Mouse (Mus musculus): ENCODE measurements around the gene Tmem62. TPM values are rescaled to one million over a fixed set of nuclear protein-coding genes. Genes with fewer than 3 reads are reported as not detected.
A peak's percentile ranks its signal among the peaks of the same experiment; 100 is the strongest.
"Not testable (repeated sequence)": the region's sequence is repeated elsewhere in the genome, so short reads cannot be mapped to it uniquely, and the experiment has no call there.

Gene Tmem62
- polyA plus RNA-seq, 1 experiment from 2014 or later: 8.7 TPM

- Histone ChIP-seq H3K36me3 (0 out of 2 replicates have a peak, but pooled peaks cover 4% of the 10 kb centered on the region), H3K4me1 (replicated peaks) (peaks cover 28% of the 10 kb centered on the region), H3K9me3 (no peaks in the 10 kb centered on the region), H3K27ac (no peak overlapping the region), H3K27me3 (0 out of 2 replicates have a peak, but pooled peaks cover 6% of the 10 kb centered on the region), H3K9ac (replicated peaks) (no peak overlapping the region), H3K4me2 (replicated peaks) (no peak overlapping the region), H3K4me3 (replicated peaks) (no peak overlapping the region)
- 90% methylated on average over 4 of the region's 4 CpGs for WGBS
- ATAC-seq: no peak
Measured at GRCm38 (mm10) chr2:120971766-120972165, 5.1 kb upstream of the Tmem62 start.

- H3K9me3 ChIP-seq; H3K4me2 ChIP-seq (replicated peaks); ATAC-seq; H3K9ac ChIP-seq (replicated peaks); H3K27ac ChIP-seq; H3K27me3 ChIP-seq; H3K36me3 ChIP-seq; H3K4me3 ChIP-seq (replicated peaks): not testable (repeated sequence)
- peaks cover 25% of the 10 kb centered on the region for H3K4me1 ChIP-seq (replicated peaks)
- 93% methylated on average over 8 of the region's 8 CpGs for WGBS
Measured at GRCm38 (mm10) chr2:120972257-120972656, 4.6 kb upstream of the Tmem62 start.

- H3K9ac ChIP-seq (replicated peaks): no peak overlapping the region
- 0 out of 2 replicates have a peak, but pooled peaks cover 6% of the 10 kb centered on the region for H3K27me3 ChIP-seq
- peaks cover 25% of the 10 kb centered on the region for H3K4me1 ChIP-seq (replicated peaks)
- H3K27ac ChIP-seq: no peak overlapping the region
- ATAC-seq: no peak
- H3K36me3 ChIP-seq: no peaks in the 10 kb centered on the region
- no peaks in the 10 kb centered on the region for H3K9me3 ChIP-seq
- 12% methylated on average over 5 of the region's 5 CpGs for WGBS
- H3K4me2 ChIP-seq (replicated peaks): no peak overlapping the region
- no peak overlapping the region for H3K4me3 ChIP-seq (replicated peaks)
Measured at GRCm38 (mm10) chr2:120972964-120973363, 3.9 kb upstream of the Tmem62 start.

GRCm38 (mm10) chr2:120976308-120976707 is 509 bp upstream of the Tmem62 start:
- H3K4me1 ChIP-seq (replicated peaks): peaks cover 15% of the 10 kb centered on the region
- no peak overlapping the region for H3K27ac ChIP-seq
- peak overlapping the region; percentile 86; the same call in 1 of the 2 replicates for H3K4me2 ChIP-seq (replicated peaks)
- 0 out of 2 replicates have a peak overlapping the region, but pooled peaks have one; percentile 12 for H3K4me3 ChIP-seq (replicated peaks)
- no peaks in the 10 kb centered on the region for H3K36me3 ChIP-seq
- ATAC-seq: no peak
- no peaks in the 10 kb centered on the region for H3K9me3 ChIP-seq
- WGBS: 50% methylated on average over 4 of the region's 4 CpGs
- H3K27me3 ChIP-seq: 0 out of 2 replicates have a peak, but pooled peaks cover 6% of the 10 kb centered on the region
- no peak overlapping the region for H3K9ac ChIP-seq (replicated peaks)

- H3K4me1 ChIP-seq (replicated peaks): peaks cover 12% of the 10 kb centered on the region
- peak overlapping the region; percentile 90 for H3K9ac ChIP-seq (replicated peaks)
- no peaks in the 10 kb centered on the region for H3K36me3 ChIP-seq
- no peak; the same call in 1 of the 2 replicates for ATAC-seq
- H3K9me3 ChIP-seq: no peaks in the 10 kb centered on the region
- peak overlapping the region; percentile 86 for H3K4me2 ChIP-seq (replicated peaks)
- WGBS: 80% methylated on average over 8 of the region's 8 CpGs
- 0 out of 2 replicates have a peak, but pooled peaks cover 3% of the 10 kb centered on the region for H3K27me3 ChIP-seq
- peak overlapping the region; percentile 87 for H3K27ac ChIP-seq
- peak overlapping the region; percentile 78 for H3K4me3 ChIP-seq (replicated peaks)
Measured at GRCm38 (mm10) chr2:120977926-120978692, 1.3 kb downstream of the Tmem62 start.

GRCm38 (mm10) chr2:120978693-120979037 is 1.8 kb downstream of the Tmem62 start:
- Histone ChIP-seq H3K27me3 (0 out of 2 replicates have a peak, but pooled peaks cover 3% of the 10 kb centered on the region), H3K4me3 (replicated peaks) (no peak overlapping the region), H3K9me3 (no peaks in the 10 kb centered on the region), H3K36me3 (no peaks in the 10 kb centered on the region), H3K4me1 (replicated peaks) (peaks cover 12% of the 10 kb centered on the region), H3K27ac (no peak overlapping the region), H3K4me2 (replicated peaks) (no peak overlapping the region), H3K9ac (replicated peaks) (no peak overlapping the region)
- 41% methylated on average over 2 of the region's 2 CpGs for WGBS
- no peak for ATAC-seq

GRCm38 (mm10) chr2:120979819-120980218 is 3.0 kb downstream of the Tmem62 start:
- Histone ChIP-seq H3K9ac (replicated peaks) (no peak overlapping the region), H3K4me3 (replicated peaks) (no peak overlapping the region), H3K9me3 (no peaks in the 10 kb centered on the region), H3K27ac (no peak overlapping the region), H3K4me1 (replicated peaks) (peaks cover 12% of the 10 kb centered on the region), H3K4me2 (replicated peaks) (no peak overlapping the region), H3K27me3 (no peaks in the 10 kb centered on the region), H3K36me3 (no peaks in the 10 kb centered on the region)
- ATAC-seq: no peak
- 97% methylated on average over 1 of the region's 1 CpGs for WGBS

GRCm38 (mm10) chr2:120980861-120981260 is 4.0 kb downstream of the Tmem62 start:
- H3K9me3 ChIP-seq: no peaks in the 10 kb centered on the region
- 72% methylated on average over 2 of the region's 2 CpGs for WGBS
- no peaks in the 10 kb centered on the region for H3K27me3 ChIP-seq
- H3K36me3 ChIP-seq: 0 out of 2 replicates have a peak, but pooled peaks cover 2% of the 10 kb centered on the region
- H3K27ac ChIP-seq: no peak overlapping the region
- H3K9ac ChIP-seq (replicated peaks): no peak overlapping the region
- no peak overlapping the region for H3K4me2 ChIP-seq (replicated peaks)
- H3K4me3 ChIP-seq (replicated peaks): no peak overlapping the region
- no peak for ATAC-seq
- peaks cover 12% of the 10 kb centered on the region for H3K4me1 ChIP-seq (replicated peaks)

- Histone ChIP-seq H3K4me1 (replicated peaks) (no peaks in the 10 kb centered on the region), H3K27me3 (no peaks in the 10 kb centered on the region), H3K4me3 (replicated peaks) (no peak overlapping the region), H3K4me2 (replicated peaks) (no peak overlapping the region), H3K9me3 (no peaks in the 10 kb centered on the region), H3K36me3 (peaks cover 6% of the 10 kb centered on the region; the same call in 1 of the 2 replicates), H3K9ac (replicated peaks) (no peak overlapping the region), H3K27ac (no peak overlapping the region)
- WGBS: 4% methylated on average over 2 of the region's 2 CpGs
- ATAC-seq: no peak
Measured at GRCm38 (mm10) chr2:120983611-120984010, 6.8 kb downstream of the Tmem62 start.

- no peak overlapping the region for H3K9ac ChIP-seq (replicated peaks)
- no peaks in the 10 kb centered on the region for H3K27me3 ChIP-seq
- no peaks in the 10 kb centered on the region for H3K4me1 ChIP-seq (replicated peaks)
- peaks cover 6% of the 10 kb centered on the region; the same call in 1 of the 2 replicates for H3K36me3 ChIP-seq
- H3K27ac ChIP-seq: no peak overlapping the region
- H3K4me2 ChIP-seq (replicated peaks): no peak overlapping the region
- no peaks in the 10 kb centered on the region for H3K9me3 ChIP-seq
- 96% methylated on average over 1 of the region's 1 CpGs for WGBS
- no peak for ATAC-seq
- no peak overlapping the region for H3K4me3 ChIP-seq (replicated peaks)
Measured at GRCm38 (mm10) chr2:120985241-120985640, 8.4 kb downstream of the Tmem62 start.

GRCm38 (mm10) chr2:120991196-120991595 is 14.4 kb downstream of the Tmem62 start:
- Histone ChIP-seq H3K36me3 (peaks cover 4% of the 10 kb centered on the region; the same call in 1 of the 2 replicates), H3K4me2 (replicated peaks) (no peak overlapping the region), H3K4me1 (replicated peaks) (no peaks in the 10 kb centered on the region), H3K9me3 (no peaks in the 10 kb centered on the region), H3K27me3 (no peaks in the 10 kb centered on the region), H3K4me3 (replicated peaks) (no peak overlapping the region), H3K9ac (replicated peaks) (no peak overlapping the region), H3K27ac (no peak overlapping the region)
- ATAC-seq: no peak
- 79% methylated on average over 4 of the region's 4 CpGs for WGBS

GRCm38 (mm10) chr2:120996607-120997006 is 19.8 kb downstream of the Tmem62 start:
- not testable (repeated sequence) for H3K4me3 ChIP-seq (replicated peaks); H3K36me3 ChIP-seq; H3K9me3 ChIP-seq; H3K9ac ChIP-seq (replicated peaks); H3K4me1 ChIP-seq (replicated peaks); H3K27ac ChIP-seq; H3K4me2 ChIP-seq (replicated peaks); H3K27me3 ChIP-seq; ATAC-seq
- 79% methylated on average over 1 of the region's 1 CpGs for WGBS
